18 mouse cellular contexts compared by ENCODE assay signal in genomic region chr2:179972406-179972805, GRCm38 (mm10). TPM values are rescaled to one million over a fixed set of nuclear protein-coding genes. Genes with fewer than 3 reads are reported as not detected.
DNase-seq lines count a peak whose midpoint lies in the region; ATAC-seq and TF ChIP-seq lines count a peak whose summit lies in the region.
"Had no signal": no experiment of that assay in that cellular context is flagged by ENCODE, and none has a peak within 500 bp of the region (broad histone marks: within the 10 kb centered on the region; RNA-seq: fewer than 3 reads in every experiment).

No protein-coding gene starts in this region.

- no peak for TF ChIP-seq CTCF in liver, postnatal 0 days (IDR thresholded peaks at IDR 0.05; ENCODE audit: low read depth)

- no peak for TF ChIP-seq EP300 in liver, postnatal 0 days (IDR thresholded peaks at IDR 0.05; ENCODE audit: low read depth)

- H3K4me1 ChIP-seq in forebrain, embryonic 11.5 days (replicated peaks; ENCODE audit: control insufficient read depth, insufficient read depth, low read length), result peaks cover 16% of the 10 kb centered on the region
- peaks cover 65% of the 10 kb centered on the region for H3K4me1 ChIP-seq in forebrain, embryonic 12.5 days
- H3K4me1 ChIP-seq in heart, embryonic 12.5 days (replicated peaks), result peaks cover 77% of the 10 kb centered on the region
- H3K4me1 ChIP-seq in liver, embryonic 11.5 days (replicated peaks; ENCODE audit: control insufficient read depth, insufficient read depth, low read length), result peaks cover 41% of the 10 kb centered on the region
- peaks cover 35% of the 10 kb centered on the region for H3K4me1 ChIP-seq in liver, postnatal 0 days (ENCODE audit: insufficient read depth)

- H3K9ac ChIP-seq in forebrain, embryonic 11.5 days (ENCODE audit: low read length), result no peak overlapping the region
- no peak overlapping the region for H3K9ac ChIP-seq in forebrain, embryonic 12.5 days
- no peak overlapping the region for H3K9ac ChIP-seq in heart, embryonic 12.5 days
- H3K9ac ChIP-seq in liver, embryonic 11.5 days (ENCODE audit: low read depth, low read length), result no peak overlapping the region
- H3K9ac ChIP-seq in liver, postnatal 0 days (replicated peaks), result no peak overlapping the region
- H3K9ac ChIP-seq: embryonic facial prominence, embryonic 15.5 days; hindbrain, embryonic 14.5 days; intestine, embryonic 15.5 days had no signal

- H3K9me3 ChIP-seq in forebrain, embryonic 11.5 days (ENCODE audit: control insufficient read depth, low read length), result no peaks in the 10 kb centered on the region
- no peaks in the 10 kb centered on the region for H3K9me3 ChIP-seq in forebrain, embryonic 12.5 days
- no peaks in the 10 kb centered on the region for H3K9me3 ChIP-seq in heart, embryonic 12.5 days (replicated peaks)
- H3K9me3 ChIP-seq in liver, embryonic 11.5 days (ENCODE audit: control insufficient read depth, low read length), result no peaks in the 10 kb centered on the region
- no peaks in the 10 kb centered on the region for H3K9me3 ChIP-seq in liver, postnatal 0 days (ENCODE audit: low read length)
- H3K9me3 ChIP-seq: embryonic facial prominence, embryonic 15.5 days; forebrain, embryonic 10.5 days; hindbrain, embryonic 10.5 days; intestine, embryonic 15.5 days had no signal

- no peak overlapping the region for H3K4me2 ChIP-seq in forebrain, embryonic 11.5 days (ENCODE audit: low read depth, low read length, severe bottlenecking)
- H3K4me2 ChIP-seq in forebrain, embryonic 12.5 days, result no peak overlapping the region
- 0 out of 2 replicates have a peak overlapping the region, but pooled peaks have one; percentile 99 for H3K4me2 ChIP-seq in heart, embryonic 12.5 days
- no peak overlapping the region for H3K4me2 ChIP-seq in liver, embryonic 11.5 days
- H3K4me2 ChIP-seq in liver, postnatal 0 days (ENCODE audit: low read depth, low read length), result no peak overlapping the region
- H3K4me2 ChIP-seq: embryonic facial prominence, embryonic 15.5 days; intestine, embryonic 15.5 days had no signal

- H3K27ac ChIP-seq in forebrain, embryonic 11.5 days (ENCODE audit: low read depth, low read length), result no peak overlapping the region
- H3K27ac ChIP-seq in forebrain, embryonic 12.5 days, result no peak overlapping the region
- H3K27ac ChIP-seq in heart, embryonic 12.5 days (ENCODE audit: poor library complexity, severe bottlenecking), result no peak overlapping the region
- H3K27ac ChIP-seq in liver, embryonic 11.5 days (ENCODE audit: low read depth, low read length), result no peak overlapping the region
- H3K27ac ChIP-seq in liver, postnatal 0 days (ENCODE audit: low read depth), result no peak overlapping the region
- H3K27ac ChIP-seq: embryonic facial prominence, embryonic 15.5 days; forebrain, embryonic 10.5 days; hindbrain, embryonic 10.5 days; hindbrain, embryonic 14.5 days; intestine, embryonic 15.5 days had no signal

- H3K4me3 ChIP-seq in forebrain, embryonic 11.5 days (ENCODE audit: low read depth, low read length), result no peak overlapping the region
- H3K4me3 ChIP-seq in forebrain, embryonic 12.5 days (replicated peaks), result no peak overlapping the region
- no peak overlapping the region for H3K4me3 ChIP-seq in heart, embryonic 12.5 days
- H3K4me3 ChIP-seq in liver, embryonic 11.5 days (ENCODE audit: low read depth, low read length), result no peak overlapping the region
- no peak overlapping the region for H3K4me3 ChIP-seq in liver, postnatal 0 days (ENCODE audit: low read depth, low read length)
- H3K4me3 ChIP-seq: embryonic facial prominence, embryonic 15.5 days; erythroblast, embryonic 14.5 days; hindbrain, embryonic 10.5 days; intestine, embryonic 15.5 days had no signal

- no peak for ATAC-seq in forebrain, embryonic 11.5 days (replicated peaks; ENCODE audit: low FRiP score)
- no peak for ATAC-seq in forebrain, embryonic 12.5 days (ENCODE audit: low FRiP score)
- ATAC-seq in heart, embryonic 12.5 days (ENCODE audit: insufficient number of reproducible peaks, low FRiP score), result no peak
- ATAC-seq in liver, embryonic 11.5 days (replicated peaks; ENCODE audit: low FRiP score), result no peak
- no peak for ATAC-seq in liver, postnatal 0 days
- ATAC-seq: forebrain, embryonic 16.5 days; intestine, embryonic 15.5 days had no signal

- WGBS in forebrain, embryonic 11.5 days, result 77% methylated on average over 2 of the region's 2 CpGs
- WGBS in forebrain, embryonic 12.5 days, result 78% methylated on average over 2 of the region's 2 CpGs
- WGBS in heart, embryonic 12.5 days, result 58% methylated on average over 2 of the region's 2 CpGs
- 56% methylated on average over 2 of the region's 2 CpGs for WGBS in liver, embryonic 11.5 days
- 40% methylated on average over 2 of the region's 2 CpGs for whole genome bisulfite sequencing in liver, postnatal 0 days (ENCODE audit: insufficient replicate concordance)

- no peaks in the 10 kb centered on the region for H3K36me3 ChIP-seq in forebrain, embryonic 11.5 days (ENCODE audit: control insufficient read depth, insufficient read depth, low read length)
- no peaks in the 10 kb centered on the region for H3K36me3 ChIP-seq in forebrain, embryonic 12.5 days (replicated peaks)
- H3K36me3 ChIP-seq in heart, embryonic 12.5 days, result no peaks in the 10 kb centered on the region
- H3K36me3 ChIP-seq in liver, embryonic 11.5 days (ENCODE audit: control insufficient read depth, insufficient read depth, low read length), result no peaks in the 10 kb centered on the region
- H3K36me3 ChIP-seq in liver, postnatal 0 days (replicated peaks; ENCODE audit: insufficient read depth, low read length), result no peaks in the 10 kb centered on the region
- H3K36me3 ChIP-seq: embryonic facial prominence, embryonic 15.5 days; forebrain, embryonic 10.5 days; hindbrain, embryonic 10.5 days; intestine, embryonic 15.5 days had no signal

- peak; percentile 33 for DNase-seq in forebrain, embryonic 11.5 days (ENCODE audit: low spot score)
- no peak for DNase-seq in heart, adult 18-20 months
- peak; percentile 20 for DNase-seq in liver, embryonic 11.5 days (ENCODE audit: low spot score)
- DNase-seq in liver, postnatal 0 days, result no peak
- DNase-seq: adrenal gland, adult 2 months; adrenal gland, postnatal 25 days; embryo, embryonic 11 days; gastrocnemius, postnatal 25 days; kidney, adult 2 months had no signal

- H3K27me3 ChIP-seq in forebrain, embryonic 11.5 days (ENCODE audit: control insufficient read depth, insufficient read depth, low read length), result no peaks in the 10 kb centered on the region
- H3K27me3 ChIP-seq in forebrain, embryonic 12.5 days, result no peaks in the 10 kb centered on the region
- no peaks in the 10 kb centered on the region for H3K27me3 ChIP-seq in heart, embryonic 12.5 days (replicated peaks)
- no peaks in the 10 kb centered on the region for H3K27me3 ChIP-seq in liver, embryonic 11.5 days (replicated peaks; ENCODE audit: control insufficient read depth, insufficient read depth, low read length)
- H3K27me3 ChIP-seq in liver, postnatal 0 days (ENCODE audit: insufficient read depth, low read length), result no peaks in the 10 kb centered on the region
- H3K27me3 ChIP-seq: embryonic facial prominence, embryonic 15.5 days; intestine, embryonic 15.5 days had no signal

RNA-seq across cellular contexts. Expression of gene Taf4, which starts 4.0 kb away (rescaled TPM):
- polyA plus RNA-seq in forebrain, embryonic 11.5 days (2014; fragmentation: Nextera tagmentation; extraction: Ambion mirVana), result 7.4 and 8.2 TPM in 2 replicates
- 5.2 and 5.8 TPM in 2 replicates for polyA plus RNA-seq in forebrain, embryonic 12.5 days (2016; fragmentation: Nextera tagmentation; extraction: Ambion mirVana)
- polyA plus RNA-seq in heart, embryonic 12.5 days (2016; fragmentation: Nextera tagmentation; extraction: Ambion mirVana), result 2.4 and 2.7 TPM in 2 replicates
- 10 to 100 TPM; 17.1 to 17.7 TPM for total RNA-seq in heart, adult 18-20 months (2021)
- 4.2 and 4.9 TPM in 2 replicates for polyA plus RNA-seq in liver, embryonic 11.5 days (2014; fragmentation: Nextera tagmentation; extraction: Ambion mirVana)
- polyA plus RNA-seq in liver, postnatal 0 days (2015; fragmentation: Nextera tagmentation; extraction: Ambion mirVana), result 1.7 TPM in 2 replicates

RNA-seq across cellular contexts. Expression of gene Lsm14b, which starts 52.4 kb away (rescaled TPM):
- 7.5 and 8.9 TPM in 2 replicates for polyA plus RNA-seq in forebrain, embryonic 11.5 days (2014; fragmentation: Nextera tagmentation; extraction: Ambion mirVana)
- polyA plus RNA-seq in forebrain, embryonic 12.5 days (2016; fragmentation: Nextera tagmentation; extraction: Ambion mirVana), result 15.4 and 15.7 TPM in 2 replicates
- polyA plus RNA-seq in heart, embryonic 12.5 days (2016; fragmentation: Nextera tagmentation; extraction: Ambion mirVana), result 4.8 and 6.9 TPM in 2 replicates
- total RNA-seq in heart, adult 18-20 months (2021), result 10 to 100 TPM; 62.0 to 62.3 TPM
- polyA plus RNA-seq in liver, embryonic 11.5 days (2014; fragmentation: Nextera tagmentation; extraction: Ambion mirVana), result 2.7 and 3.0 TPM in 2 replicates
- polyA plus RNA-seq in liver, postnatal 0 days (2015; fragmentation: Nextera tagmentation; extraction: Ambion mirVana), result 1.6 and 1.7 TPM in 2 replicates

Comparison
In these comparisons a context has a peak if more than half of its experiments do, and no peak if none do; other contexts are left out.
1. DNase-seq: peak in forebrain, embryonic 11.5 days (single experiment) and liver, embryonic 11.5 days (single experiment); none in heart, adult 18-20 months (0 of 2) and liver, postnatal 0 days (single experiment).